Mouse (Mus musculus) spleen, postnatal 10 days (tissue): ENCODE results near the gene Lurap1.
A peak's percentile ranks its signal among the peaks of the same experiment; 100 is the strongest.

Experiments
- DNase-seq, 2 experiments: peaks; one replicate each; pipeline ENCODE4 v3.0.0; 2021 to 2022; ENCODE audit warnings: low spot score in 2 of 2

Lurap1 gene

DNA sequence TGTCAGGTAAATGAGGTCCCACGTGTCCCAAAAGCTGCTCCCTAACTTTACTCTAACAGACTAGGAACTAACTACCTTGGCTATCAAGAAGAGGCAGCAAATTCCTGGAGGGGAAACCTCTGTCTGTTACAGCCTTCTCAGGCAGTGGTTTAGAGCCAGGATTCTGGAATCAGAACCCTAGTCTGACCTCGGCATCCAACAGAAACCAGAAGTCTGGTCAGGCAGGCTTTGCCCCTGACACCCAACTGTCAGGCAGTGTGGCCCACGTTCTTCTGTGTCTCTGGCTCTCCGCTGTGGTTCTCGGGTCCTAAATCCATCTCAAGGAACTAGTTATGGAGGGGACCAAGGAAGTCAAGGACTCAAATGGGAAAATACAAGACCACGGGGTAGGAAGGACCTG is at the start of gene Lurap1:
Lurap1 (minus strand) TSS at position 101 of the 400 bp plus-strand sequence.
- DNase-seq: no peak

DNA sequence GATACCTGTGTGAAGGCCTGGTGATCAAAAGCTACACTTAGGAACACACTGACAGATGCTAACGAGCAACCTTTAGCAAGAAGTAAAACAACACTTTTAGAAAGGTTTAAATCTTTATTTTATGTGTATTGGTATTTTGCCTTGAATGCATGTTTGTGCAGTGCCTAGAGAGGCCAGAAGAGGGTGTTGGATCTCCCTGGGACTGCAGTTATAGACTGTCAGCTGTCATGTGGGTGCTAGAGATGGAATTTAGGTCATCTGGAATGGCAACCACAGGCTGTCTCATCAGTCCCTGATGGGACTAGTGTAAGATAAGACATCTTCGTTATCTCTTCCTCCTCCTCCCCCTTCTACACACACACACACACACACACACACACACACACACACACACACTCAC is 47.3 kb upstream of the Lurap1 start:
- no peak for DNase-seq

DNA sequence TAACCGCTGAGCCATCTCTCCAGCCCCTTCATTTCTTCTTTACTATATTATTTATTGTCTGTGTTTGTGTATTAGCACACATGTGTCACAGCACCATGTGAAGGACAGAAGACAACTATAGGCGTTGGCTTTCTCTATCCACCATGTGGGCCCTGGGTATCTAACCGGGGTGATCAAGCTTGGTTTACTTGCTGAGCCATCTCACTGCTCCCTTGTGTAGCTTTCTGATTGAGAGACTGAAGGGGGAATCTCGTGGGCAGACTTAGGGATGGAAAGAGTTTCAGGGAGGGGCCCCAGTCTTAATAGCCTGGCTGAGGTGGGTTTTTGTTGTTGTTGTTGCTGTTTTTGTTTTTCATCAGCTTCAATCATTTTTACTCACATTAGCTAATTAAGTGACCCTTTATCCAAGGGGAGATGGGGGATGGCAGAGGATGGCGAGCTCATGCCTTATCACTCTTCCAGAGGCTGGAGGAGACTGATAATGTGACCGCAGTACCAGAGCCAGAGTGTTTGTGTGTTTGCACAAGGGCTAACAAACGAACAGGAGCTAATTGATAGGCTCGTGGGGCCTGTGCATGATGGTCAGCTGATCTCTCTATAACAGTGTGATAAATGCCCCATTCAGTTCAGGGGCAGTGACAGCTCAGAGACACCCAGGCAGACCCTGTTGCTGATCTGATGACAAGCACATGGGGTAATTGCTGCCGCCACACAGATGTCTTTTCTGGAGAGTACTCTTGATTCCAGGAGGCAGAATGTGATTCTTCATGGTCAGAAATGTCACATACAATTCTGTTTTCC is 42.6 kb upstream of the Lurap1 start:
- peak in 1 of 2 experiments; percentile 29 for DNase-seq

DNA sequence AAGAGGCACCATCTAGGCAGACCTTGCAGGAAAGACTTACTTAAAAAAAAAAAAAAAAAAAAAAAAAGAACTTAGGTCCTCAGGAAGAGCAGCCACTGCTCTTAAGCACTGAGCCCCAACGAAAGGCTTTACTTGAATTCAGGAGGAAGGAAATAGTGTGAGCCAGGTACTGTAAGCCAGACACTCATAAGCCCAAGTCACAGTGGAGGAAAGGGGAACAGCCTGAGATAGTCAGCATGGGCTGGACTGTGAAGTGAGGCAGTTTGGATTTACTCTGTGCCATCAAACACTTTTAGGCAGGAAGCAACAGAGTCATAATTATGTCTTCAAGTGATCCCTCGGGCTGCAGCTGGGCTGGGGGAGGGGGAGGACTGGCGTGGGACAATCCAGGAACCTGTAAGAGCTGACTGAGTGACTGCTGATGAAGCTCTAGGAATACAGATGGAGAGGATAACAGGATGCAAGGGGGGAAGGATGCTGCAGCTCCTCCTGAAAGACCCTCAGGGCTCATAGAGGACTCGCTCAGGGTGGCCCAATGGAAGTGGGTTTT is 41.2 kb upstream of the Lurap1 start:
- DNase-seq: no peak

DNA sequence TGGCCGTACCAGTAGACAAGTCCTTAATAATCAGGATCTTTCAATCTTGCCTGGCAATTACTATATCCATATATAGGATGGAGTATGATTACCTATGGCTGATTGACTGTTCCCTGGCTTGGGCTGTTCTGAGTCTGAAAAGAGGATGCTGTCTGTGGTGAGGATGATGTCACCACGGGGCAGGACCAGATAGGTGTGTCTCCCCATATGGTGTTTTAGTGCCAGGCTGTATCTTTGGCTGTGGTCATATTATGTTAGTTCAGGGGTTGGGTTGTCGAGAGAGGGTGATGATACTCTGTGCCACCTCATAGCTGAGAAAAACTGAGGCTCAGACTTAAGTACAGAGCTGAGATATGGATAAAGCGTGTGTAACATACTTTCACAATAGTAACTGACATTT is 33.9 kb upstream of the Lurap1 start:
- DNase-seq: no peak

DNA sequence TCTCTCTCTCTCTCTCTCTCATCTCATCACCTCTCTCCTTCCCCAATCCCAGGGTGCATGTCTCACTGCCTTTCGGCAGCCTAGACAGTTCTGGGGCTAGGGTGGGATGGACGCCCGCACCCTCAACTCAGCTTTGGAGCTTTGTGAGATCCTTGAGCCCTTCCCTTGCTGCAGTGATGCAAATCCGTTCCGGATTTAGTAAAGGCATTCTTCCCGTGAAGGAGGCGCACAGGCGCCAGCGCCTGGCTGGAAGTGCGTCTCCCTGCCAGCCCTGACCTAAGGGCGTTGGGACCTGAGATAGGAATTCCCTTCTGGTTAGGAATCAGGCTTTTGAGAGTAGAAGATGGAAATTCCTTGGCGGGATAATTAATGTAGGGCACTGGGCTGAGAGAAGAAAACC is 31.6 kb upstream of the Lurap1 start:
- DNase-seq: no peak

DNA sequence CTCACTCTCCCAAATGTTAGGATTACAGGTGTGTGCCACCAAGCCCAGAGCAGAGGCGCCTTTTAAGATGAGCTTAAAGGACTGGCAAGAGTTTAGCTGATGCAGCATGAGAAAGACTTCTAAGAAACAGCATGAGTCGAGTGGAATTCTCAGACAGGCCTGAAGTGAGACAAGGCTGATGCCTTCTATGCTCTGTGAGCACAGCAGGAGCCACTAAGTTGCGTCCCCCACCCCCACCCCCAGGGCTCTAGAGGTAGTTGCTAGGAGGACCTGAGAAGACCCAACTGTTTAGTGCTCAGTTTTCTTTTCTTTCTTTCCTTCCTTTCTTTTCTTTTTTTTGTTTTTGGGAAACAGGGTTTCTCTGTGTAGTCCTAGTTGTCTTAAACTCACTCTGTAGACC is 30.9 kb upstream of the Lurap1 start:
- DNase-seq: no peak

DNA sequence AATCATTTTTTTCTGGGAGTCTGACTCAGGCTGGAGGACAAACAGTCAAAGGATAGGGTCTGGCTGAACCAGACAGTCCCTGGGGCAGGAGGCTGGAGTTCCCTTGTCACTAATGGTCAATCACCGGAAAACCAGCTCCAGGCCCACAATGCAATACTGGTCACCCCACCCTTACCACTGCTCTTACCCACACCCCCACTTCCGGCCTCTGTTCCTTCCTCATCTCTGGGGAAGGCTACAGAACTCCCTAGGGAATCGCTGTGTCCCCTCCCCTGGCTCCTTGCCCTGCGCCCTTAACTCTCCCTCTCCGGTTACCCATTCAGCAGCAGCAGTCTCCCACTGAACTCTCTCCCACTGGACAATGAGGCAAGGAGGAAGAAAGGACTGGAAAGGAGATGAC is 26.0 kb upstream of the Lurap1 start:
- peak; percentile 17 to 46 for DNase-seq

DNA sequence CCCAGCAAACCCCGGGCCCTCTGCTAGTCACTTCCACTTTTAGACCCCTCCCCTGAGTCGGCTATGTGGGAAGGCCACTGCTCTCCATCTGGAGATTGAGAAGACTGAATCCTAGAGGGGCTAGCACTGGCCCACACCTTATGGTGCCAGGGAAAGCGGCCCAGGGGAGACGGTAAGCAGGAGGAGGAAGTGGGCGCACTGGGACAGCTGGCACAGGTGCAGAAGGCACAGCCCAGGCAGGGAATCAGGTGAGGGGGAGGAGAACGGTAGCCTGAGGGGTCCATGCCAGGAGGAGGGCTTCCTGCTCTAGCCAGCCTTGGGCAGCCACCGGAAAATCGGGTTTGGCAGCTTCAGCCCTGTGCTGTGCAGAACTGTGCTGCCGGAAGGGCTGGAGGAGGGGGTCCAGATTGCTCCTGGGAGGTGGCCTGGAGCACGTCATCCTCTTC is 25.4 kb upstream of the Lurap1 start:
- peak in 1 of 2 experiments; percentile 38 for DNase-seq

DNA sequence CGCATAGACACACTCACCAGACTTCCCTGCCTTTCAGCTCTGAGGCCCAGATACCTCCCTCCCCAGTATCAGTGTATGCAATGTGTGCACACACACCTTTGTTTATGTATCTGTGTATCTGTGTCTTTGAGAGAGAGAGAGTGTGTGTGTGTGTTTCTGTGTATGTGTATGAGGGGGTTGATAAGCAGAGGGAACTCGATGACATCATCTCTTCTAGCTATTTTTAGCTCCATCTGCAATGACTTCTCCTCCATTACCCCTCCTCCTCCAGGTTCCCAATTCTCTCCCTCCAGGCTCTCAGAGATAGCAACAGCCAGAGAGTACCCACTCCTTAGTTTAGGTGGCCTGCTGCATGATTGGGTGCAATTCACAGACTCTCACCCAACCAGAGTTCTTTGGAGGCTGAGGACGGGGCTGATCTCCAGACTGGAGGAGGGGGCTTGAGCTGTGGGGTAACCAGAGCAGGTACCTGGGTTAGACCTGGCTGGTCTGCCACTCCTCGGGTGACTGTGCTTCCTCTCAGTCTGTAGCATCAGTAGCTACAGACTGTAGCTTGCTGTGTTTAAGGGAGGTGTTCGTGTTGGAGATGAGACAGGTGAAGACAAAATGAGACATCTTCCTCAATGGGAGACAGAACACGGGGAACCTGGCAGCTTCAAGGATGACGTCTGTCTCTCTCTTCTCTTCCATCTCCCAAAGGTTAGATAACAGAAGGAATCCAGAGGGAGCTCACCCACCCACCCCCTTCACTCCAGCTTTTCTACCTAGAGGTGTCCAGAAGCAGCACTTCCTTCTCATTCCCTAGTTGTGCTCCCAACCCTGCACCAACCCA is 24.8 kb upstream of the Lurap1 start:
- no peak for DNase-seq

DNA sequence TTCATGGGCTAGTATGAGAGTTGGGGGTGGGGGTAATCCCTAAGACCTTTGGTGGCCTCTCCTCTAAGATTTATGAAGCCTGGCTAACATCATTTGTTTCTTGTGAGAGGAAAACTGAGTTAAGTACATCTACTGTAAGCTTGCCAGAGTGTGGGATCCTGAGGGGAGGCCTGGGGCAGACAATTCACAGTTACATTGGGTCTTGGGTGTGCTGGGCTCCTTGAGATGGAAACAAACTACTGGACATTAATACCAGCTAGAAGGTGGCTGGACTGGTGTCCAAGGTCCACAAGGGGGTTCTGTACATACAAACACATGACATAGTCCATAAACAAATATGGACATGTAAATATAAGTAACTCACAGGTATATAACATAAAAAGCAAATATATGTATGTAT is 24.0 kb upstream of the Lurap1 start:
- no peak for DNase-seq

DNA sequence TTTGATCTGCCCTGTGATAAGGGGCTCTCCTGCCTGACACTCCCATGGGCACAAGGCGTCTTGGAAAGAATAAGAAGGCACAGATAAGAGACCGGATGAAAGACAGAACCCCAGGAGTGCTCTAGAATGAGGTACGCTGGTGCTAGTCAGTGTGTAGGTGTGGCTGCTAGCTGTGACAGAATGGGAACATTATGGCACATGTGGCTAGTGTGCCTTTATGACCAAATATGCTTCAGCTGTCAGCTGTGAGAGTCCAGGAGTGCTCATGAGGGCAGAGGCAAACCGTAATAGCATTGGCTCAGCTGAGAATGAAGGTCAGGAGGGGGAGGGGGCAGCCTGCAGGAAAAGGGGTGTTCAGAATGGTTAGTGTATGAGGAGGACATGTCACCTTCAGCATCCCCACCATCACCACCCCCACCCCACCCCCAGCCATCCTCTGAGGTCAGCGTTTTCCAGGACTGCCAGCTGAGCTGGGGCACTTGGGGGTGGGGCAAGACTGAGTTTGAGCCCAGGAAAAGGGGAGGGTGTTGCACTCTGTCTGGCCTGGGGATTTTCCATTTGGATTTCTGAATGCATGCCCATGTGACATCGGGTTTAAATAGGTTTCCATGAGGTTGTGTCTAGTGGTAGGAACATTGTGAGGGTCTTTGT is 23.5 kb upstream of the Lurap1 start:
- DNase-seq: no peak

DNA sequence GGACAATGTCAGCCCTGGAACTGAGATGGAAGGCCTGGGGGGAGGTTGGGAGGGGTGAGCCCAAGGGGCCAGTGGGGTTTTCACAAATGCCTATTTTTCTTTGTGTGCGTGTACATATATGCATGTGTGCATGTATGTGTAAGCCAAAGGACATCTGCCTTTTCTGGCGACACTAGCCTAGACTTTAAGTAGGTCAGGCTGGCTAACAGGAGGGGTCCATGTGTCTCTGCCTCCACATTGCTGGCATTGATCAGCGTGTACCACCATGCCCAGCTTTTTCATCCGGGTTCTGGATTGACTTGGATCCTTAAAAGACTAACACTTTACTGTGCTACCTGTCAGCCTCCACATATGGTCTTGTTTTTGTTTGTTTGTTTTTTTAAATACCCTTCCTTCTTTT is 22.6 kb upstream of the Lurap1 start:
- DNase-seq: no peak

DNA sequence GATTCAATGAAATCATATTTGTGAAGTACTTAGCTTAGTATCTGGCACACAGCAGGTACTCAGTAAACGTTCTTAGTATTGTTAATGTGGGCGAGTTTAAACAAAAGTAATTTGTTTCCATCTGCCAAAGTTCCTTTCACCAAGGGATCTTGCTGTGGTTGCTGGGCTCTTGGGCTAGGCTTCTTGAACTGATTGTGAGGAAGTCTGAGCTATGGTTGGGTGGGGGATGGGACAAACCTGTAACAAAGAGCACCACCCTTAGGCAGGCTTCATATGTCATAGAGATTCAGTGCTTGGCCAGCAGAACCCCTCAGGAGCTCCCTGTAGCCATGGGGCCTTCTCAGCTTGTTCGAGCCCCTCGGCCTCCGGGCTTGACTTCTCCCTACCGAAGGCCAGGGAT is 21.9 kb upstream of the Lurap1 start, which contains the start of the genes 1700042G07Rik and Gm49337:
1700042G07Rik (plus strand) TSS at position 301 of the 400 bp plus-strand sequence.
Gm49337 (plus strand) TSS at position 313 of the 400 bp plus-strand sequence.
- DNase-seq: no peak

DNA sequence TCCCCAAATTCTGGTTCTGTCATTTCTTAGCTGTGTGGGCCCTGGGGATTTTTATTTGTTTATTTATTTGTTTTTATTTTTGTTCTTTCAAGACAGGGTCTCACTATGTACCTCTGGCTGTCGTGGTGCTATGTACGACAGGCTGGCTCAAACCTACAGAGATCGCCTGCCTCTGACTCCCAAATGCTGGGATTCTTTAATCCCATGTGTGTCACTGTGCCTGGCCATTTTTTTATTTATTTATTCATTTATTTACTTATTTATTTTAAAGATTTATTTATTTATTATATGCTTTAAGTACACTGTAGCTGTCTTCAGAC is 18.2 kb upstream of the Lurap1 start:
- no peak for DNase-seq

DNA sequence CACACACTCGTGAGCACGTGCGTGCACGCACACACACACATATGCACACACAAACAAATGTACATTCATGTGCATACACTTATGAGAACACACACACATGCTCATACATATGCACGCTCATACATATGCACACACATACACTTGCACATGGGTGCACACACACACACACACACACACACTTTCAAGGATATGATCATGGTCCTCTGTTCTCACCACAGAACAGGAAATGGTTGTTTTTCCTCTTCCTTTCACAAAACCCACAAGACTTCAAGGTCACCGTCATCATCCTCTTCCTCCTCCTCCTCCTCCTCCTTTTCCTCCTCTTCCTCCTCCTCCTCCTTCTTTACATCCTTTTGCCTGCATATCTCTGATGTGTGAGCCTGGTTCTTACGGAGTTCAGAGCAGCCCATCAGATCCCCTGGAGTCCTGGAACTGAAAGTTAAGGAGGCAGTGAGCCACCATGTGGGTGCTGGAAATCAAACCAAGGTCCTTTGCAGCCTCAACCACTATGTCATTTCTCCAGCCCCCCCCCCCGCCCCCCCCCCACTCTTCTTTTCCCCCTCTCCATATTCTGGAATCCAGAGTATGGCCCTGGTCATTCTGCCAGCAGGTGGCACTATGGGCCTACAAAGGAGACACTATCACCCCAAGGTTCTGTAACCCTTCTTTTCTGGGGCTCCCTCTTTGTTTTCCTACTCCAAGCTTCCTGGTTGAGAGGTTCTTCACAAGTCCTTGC is 17.6 kb upstream of the Lurap1 start:
- DNase-seq: peak; percentile 52 to 82

DNA sequence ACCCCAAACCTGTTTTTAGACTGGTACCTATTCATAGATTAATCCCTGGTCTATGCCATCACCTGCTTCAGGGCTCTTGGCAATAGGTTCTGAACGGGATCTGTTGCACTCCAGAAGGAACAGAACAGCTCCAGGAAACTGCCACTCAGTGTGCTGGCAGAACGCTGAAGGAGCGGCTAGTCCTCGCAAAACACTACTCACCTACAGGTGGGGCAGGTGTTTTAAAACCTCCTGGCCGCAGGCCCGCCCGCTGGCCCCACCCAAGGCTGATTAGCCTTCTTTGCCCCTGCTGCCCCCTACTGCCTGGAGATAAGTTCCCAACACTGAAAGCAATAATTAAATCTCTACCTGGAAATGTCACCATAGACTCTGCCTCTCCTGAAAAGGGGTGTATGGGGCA is 16.3 kb upstream of the Lurap1 start, which contains the start of gene Tspan1:
Tspan1 (minus strand) TSS at position 198 of the 400 bp plus-strand sequence.
- peak in 1 of 2 experiments; percentile 48 for DNase-seq

DNA sequence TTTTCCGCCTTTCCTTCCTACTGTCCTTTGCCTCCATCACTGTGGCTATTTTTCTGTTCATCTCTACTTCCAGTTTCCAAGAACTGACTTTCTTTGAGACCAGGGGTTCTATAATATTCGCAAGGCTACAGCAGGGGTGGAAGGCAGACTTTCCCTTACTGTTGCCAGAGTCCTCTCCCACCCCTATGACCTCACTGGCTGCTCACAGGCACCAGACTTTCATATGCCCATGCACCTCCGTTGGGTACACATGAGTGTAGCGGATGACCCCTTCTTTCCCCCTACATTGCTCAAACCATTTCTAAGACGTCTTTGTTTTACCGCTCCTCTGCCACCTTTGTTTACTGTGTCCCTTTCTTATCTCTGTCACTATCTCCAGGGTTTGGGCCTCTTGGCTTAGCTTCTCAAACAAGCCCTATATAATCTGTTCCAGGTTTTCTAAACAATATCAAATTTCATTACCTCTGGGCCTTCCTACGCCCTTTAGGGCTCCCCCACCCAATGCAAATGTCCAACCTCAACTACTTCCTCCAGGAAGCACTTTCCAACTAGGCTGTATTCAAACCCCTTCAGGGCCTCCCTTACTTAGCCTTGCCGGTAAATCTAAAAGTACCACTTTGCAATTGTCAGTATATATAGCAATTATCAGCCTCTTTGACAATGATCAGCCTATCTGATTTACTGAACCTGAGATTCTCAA is 14.7 kb upstream of the Lurap1 start:
- DNase-seq: no peak

DNA sequence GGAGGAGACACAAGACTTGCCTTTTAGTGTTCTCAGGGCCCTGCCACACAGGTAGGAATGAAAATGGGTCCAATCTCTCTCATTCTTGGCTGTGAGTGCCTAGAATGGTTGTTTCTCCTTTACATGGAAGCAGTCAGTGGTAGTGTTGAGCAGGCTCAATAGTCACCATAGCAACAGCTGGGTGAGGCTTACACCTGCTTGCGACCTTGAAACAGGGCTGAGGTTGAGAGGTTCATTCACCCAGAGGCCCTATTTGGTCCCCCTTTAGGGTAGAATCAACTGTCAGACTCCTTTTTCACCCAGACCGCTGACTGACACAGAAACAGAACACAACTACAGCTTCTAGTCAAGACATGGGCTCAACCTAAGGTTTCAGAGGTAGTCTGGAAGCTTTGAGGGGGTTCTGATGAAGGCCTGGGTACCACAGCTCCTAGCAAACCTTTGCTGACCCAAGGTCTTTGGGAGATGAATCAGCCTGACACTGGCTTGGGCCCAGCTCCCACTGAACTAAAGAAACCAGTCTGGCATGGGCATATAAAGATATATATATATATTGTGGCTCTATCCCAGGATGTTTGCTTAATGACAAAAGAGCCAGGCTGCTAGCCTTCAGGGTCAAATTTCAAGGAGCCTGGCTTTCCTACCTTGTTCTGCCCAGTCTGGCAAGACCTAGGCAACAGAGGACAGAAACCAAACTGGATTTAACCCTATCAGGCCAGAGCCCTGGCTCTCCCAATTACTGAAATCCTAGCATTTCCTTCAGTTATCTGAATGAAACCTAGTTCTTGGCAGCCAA is 13.8 kb upstream of the Lurap1 start:
- no peak for DNase-seq

DNA sequence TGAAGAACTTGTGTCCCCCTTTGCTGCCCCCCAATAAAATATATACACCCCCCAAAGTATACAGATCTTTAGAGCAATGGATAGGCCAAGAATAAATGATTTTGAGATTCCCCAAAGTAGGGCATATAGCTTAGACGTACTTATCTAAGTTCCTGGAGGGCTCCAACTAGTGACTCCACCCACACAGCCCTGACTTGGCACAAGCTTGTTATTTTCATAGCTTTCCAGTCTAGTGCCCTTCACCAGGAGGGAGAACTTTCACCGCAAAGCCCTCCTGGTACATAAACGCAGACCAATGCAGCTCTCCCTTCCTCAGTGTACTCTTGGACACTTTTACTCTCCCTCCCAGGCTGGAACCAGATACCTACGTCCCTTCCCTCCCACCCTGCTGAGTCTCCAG is 11.0 kb upstream of the Lurap1 start:
- no peak for DNase-seq
